Mouse (Mus musculus) limb, embryonic 12.5 days (tissue): ENCODE data around the gene Zfp114. TPM values are rescaled to one million over a fixed set of nuclear protein-coding genes. Genes with fewer than 3 reads are reported as not detected.

ENCODE experiments used
- ATAC-seq: fragments of 200-750 bp; cut with Nextera tagmentation; 2 replicates; pipeline ENCODE4 v1.8.0; 2017; ENCODE audit warnings: low read depth, moderate TSS enrichment; ENCODE audit not compliant: insufficient number of reproducible peaks, insufficient read depth, low FRiP score, low TSS enrichment
- H3K27ac ChIP-seq: fragments of 300-500 bp; sonication (generic); 2 replicates; pipeline ENCODE4 v1.5.1; 2016; ENCODE audit warnings: mild to moderate bottlenecking, moderate library complexity
- H3K27me3 ChIP-seq: fragments of 300-500 bp; sonication (generic); 2 replicates; pipeline ENCODE4 v1.6.1; 2016; ENCODE audit warnings: mild to moderate bottlenecking, moderate library complexity
- H3K36me3 ChIP-seq: fragments of 300-500 bp; sonication (generic); 2 replicates; pipeline ENCODE4 v1.6.1; 2016; ENCODE audit warnings: mild to moderate bottlenecking, moderate library complexity
- H3K4me1 ChIP-seq: fragments of 300-500 bp; sonication (generic); replicated peaks from 2 replicates; pipeline ENCODE4 v1.6.1; 2016
- H3K4me2 ChIP-seq: fragments of 300-500 bp; sonication (generic); 2 replicates; pipeline ENCODE4 v1.6.1; 2016; ENCODE audit warnings: mild to moderate bottlenecking, moderate library complexity
- H3K4me3 ChIP-seq: fragments of 300-500 bp; sonication (generic); replicated peaks from 2 replicates; pipeline ENCODE4 v1.5.1; 2016; ENCODE audit warnings: mild to moderate bottlenecking
- H3K9ac ChIP-seq: fragments of 300-500 bp; sonication (generic); replicated peaks from 2 replicates; pipeline ENCODE4 v1.6.1; 2016; ENCODE audit warnings: mild to moderate bottlenecking, moderate library complexity
- H3K9me3 ChIP-seq: fragments of 300-500 bp; sonication (generic); 2 replicates; pipeline ENCODE4 v1.6.1; 2016; ENCODE audit warnings: mild to moderate bottlenecking, moderate library complexity
- WGBS: fragments of 180-500 bp; shearing (Covaris S2); methylation state at CpG from one replicate; pipeline ENCODE4 v1.1.7; 2016; 5-methylcytosine and 5-hydroxymethylcytosine counted together
- polyA plus RNA-seq: library from polyadenylated mRNA; unstranded; fragments of >200 nt; fragmentation: Nextera tagmentation; extraction: Ambion mirVana; gene quantifications from 2 replicates; pipeline ENCODE4 v1.2.1, GENCODE M21; 2016

Zfp114 gene
- polyA plus RNA-seq, result 6.0 and 6.4 TPM in 2 replicates

DNA sequence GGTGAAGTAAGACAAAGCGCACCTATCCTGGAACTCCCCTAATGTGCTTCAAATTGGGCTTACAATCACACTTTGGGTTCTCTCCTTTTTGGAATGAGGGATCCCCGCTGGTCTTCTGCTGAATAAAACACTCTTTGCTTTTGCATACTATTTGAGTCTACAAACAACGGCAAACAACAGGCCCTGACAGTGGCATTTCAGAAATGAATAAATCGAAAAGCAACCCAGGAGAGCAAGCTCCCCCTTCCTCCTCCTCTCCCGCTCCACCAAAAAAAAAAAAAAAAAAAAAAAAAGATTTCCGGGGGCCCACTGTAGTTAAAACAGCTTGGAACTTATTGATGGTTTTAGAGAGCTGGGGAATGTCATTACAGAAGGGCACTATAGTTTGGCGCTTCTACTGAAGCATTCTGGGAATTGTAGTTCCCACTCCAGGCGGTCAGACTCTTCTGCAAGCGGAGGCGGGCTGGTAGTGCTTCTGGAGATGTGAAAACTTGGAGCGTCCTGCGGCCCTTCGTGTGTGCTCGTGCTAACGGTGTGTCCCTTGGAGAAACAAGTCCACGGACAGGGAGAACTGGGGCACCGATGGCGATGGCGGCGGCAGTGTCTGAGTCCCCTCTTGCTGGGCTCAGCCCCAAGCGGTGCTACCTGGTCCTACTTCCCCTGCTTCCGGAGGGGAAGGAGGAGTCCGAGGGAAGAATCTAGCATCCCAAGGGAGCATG, at the start of gene Zfp114:
Gene Zfp114 (plus strand): TSS at position 443 of the 719 bp plus-strand sequence.
- H3K9ac ChIP-seq, result peak within 1 kb of the TSS; percentile 58
- peak within 1 kb of the TSS; percentile 72; the same call in 1 of the 2 replicates for H3K27ac ChIP-seq
- ATAC-seq, result peak; percentile 85
- no peaks in the 10 kb centered on the region for H3K9me3 ChIP-seq
- H3K27me3 ChIP-seq, result no peaks in the 10 kb centered on the region
- H3K4me3 ChIP-seq, result peak within 1 kb of the TSS; percentile 55
- no peaks in the 10 kb centered on the region for H3K4me1 ChIP-seq
- peak within 1 kb of the TSS; percentile 55 for H3K4me2 ChIP-seq
- WGBS, result 14% methylated on average over 23 of the region's 23 CpGs
- no peaks in the 10 kb centered on the region for H3K36me3 ChIP-seq

DNA sequence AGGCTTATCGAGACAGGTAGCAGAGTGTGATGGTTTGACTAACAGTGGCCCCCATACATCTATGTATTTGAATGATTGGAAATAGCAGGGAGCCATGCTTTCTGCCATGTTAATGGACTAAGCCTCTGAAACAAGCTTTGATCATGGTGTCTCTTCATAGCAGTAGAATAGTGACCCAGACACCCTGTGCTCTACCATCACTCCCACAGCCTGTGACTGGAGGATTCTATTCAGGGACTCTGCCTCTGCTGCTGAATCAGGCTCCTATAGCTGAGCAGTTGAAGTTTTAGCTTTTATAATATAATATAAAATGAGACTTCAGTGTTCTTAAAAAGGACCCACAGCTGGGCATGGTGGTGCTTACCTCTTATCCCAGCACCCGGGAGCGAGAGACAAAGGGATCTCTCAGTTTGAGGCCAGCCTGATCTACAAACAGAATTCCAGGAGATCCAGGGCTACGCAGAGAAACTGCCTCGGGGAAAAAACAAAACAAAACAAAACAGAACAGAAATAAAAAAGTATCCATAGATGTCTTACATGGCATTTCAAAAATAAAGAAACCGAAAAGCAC, 41.4 kb upstream of the Zfp114 start:
- Histone ChIP-seq H3K36me3 (peaks cover 30% of the 10 kb centered on the region), H3K27ac (no peak overlapping the region), H3K4me1 (peaks cover 11% of the 10 kb centered on the region), H3K9me3 (no peaks in the 10 kb centered on the region), H3K4me2 (peak overlapping the region; percentile 80), H3K9ac (peak overlapping the region; percentile 81), H3K27me3 (no peaks in the 10 kb centered on the region), H3K4me3 (peak overlapping the region; percentile 77)
- WGBS, result 19% methylated on average over 6 of the region's 6 CpGs
- peak; percentile 45 for ATAC-seq

DNA sequence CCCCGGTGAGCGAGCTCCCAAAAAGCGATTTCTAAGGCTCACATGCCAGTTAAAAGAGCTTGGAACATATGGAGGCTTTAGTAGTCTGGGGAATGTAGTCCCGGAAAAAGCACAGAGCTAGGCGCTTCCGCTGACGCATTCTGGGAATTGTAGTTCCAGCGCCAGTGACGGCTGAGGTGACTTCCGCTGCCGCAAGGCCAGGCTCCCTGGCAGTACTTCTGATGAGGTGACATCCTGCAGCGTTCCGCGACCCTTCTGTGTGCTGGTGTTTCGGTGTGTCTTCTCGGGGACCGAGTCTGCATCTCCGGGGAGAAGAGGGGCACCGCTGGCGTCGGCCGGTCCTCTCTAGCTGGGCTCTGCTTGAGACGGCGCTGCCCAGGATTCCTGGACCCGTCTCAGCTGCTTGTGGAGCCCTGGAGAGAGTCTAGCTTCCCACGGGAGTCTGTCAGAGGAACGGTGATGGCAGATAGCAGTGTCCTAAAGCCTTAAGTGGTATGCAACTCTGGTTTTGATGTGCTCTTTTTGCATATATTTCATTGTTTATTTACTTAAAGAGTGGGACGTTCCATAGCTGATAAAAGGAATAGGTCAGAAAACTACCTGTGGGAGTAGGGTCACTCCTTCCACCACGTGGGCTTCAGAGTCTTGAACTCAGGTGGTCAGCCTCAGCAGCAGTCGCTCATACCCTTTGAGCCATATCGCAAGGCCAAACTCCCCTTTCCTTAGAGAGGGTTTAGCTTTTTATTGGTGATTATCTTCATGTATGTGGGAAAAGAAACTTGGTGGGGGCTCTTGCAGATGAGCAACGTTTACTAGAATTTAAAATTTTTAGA, 40.6 kb upstream of the Zfp114 start, which contains the start of gene Zfp235:
Gene Zfp235 (plus strand): TSS at position 174 of the 833 bp plus-strand sequence.
- Histone ChIP-seq H3K4me2 (peak within 1 kb of the TSS; percentile 80), H3K36me3 (peaks cover 37% of the 10 kb centered on the region), H3K27ac (0 out of 2 replicates have a peak within 1 kb of the TSS, but pooled peaks have one; percentile 12), H3K4me1 (peaks cover 11% of the 10 kb centered on the region), H3K9me3 (no peaks in the 10 kb centered on the region), H3K27me3 (no peaks in the 10 kb centered on the region), H3K9ac (peak within 1 kb of the TSS; percentile 81), H3K4me3 (peak within 1 kb of the TSS; percentile 77)
- WGBS, result 3% methylated on average over 32 of the region's 32 CpGs
- peak; percentile 91 for ATAC-seq

DNA sequence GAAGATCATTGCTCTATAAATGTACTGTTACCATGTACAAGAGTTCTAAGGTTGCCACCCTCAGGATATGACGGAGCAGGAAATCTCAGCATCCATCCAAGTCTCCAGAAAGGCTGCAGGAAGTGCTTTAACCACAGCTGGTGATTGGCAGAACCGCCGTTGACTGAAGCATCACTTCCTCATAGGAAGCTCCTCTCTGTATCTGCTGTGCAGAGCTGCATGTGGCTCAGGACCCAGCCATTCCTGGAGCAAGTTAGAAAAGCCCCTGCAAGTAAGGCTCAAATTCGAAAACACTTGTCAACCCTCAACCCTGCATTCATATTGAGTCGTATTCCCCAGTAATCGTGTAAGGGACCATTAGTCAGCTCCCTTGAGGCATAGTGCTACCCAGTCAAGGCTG, 32.3 kb upstream of the Zfp114 start:
- WGBS, result 89% methylated on average over 6 of the region's 6 CpGs
- no peaks in the 10 kb centered on the region for H3K27me3 ChIP-seq

DNA sequence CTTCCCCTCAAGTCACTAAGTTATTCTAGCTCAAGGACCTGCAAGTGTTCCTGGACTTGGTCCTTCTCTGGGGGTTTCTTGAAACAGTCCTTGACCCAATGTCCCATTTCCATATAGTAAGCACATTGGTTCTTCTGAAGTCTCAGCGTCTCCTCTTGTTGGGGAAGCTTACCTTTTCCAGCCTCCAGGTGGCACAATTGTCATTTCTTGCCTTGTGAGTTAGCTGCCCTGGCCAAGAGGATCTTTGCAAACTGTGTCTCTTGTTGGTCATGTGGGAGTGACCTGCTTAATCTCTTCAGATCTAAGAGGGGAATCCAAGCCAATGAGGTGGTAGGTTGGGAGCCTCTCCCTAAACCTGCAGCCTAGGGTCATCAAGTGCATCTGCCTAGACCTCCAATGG, 21.6 kb upstream of the Zfp114 start:
- 9% methylated on average over 1 of the region's 1 CpGs for WGBS
- ATAC-seq, result no peak
- H3K36me3 ChIP-seq, result no peaks in the 10 kb centered on the region

More for the DNA sequence above, 32.3 kb upstream of the Zfp114 start:
- no peak for ATAC-seq
- Histone ChIP-seq H3K9me3 (peaks cover 15% of the 10 kb centered on the region; the same call in 1 of the 2 replicates), H3K4me2 (no peak overlapping the region), H3K36me3 (peaks cover 52% of the 10 kb centered on the region), H3K4me1 (no peaks in the 10 kb centered on the region), H3K27ac (no peak overlapping the region), H3K9ac (no peak overlapping the region), H3K4me3 (no peak overlapping the region)

DNA sequence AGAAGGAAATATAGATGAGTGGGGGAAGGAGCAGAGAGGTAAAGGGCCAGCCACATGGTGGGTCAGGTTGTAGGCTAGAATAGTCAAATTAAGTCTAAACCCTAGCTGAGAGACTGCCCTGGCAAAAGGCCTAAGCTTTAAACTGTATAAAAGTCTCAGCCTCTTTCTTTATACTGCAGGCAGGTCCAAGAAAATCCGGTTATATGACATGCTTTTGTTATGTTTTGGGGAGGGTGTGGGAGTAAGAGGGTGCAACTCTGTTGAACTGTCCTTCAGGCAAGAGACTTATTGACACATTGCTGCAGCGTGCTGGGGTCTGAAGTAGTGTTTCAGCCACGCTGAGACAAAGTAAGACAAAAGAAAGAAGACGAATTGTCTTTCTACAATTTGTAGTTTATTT, 2.7 kb upstream of the Zfp114 start:
- no peak overlapping the region for H3K9ac ChIP-seq
- no peak for ATAC-seq
- no peaks in the 10 kb centered on the region for H3K27me3 ChIP-seq
- 40% methylated on average over 4 of the region's 4 CpGs for WGBS
- no peaks in the 10 kb centered on the region for H3K9me3 ChIP-seq
- H3K36me3 ChIP-seq, result no peaks in the 10 kb centered on the region
- H3K4me2 ChIP-seq, result no peak overlapping the region
- H3K4me3 ChIP-seq, result no peak overlapping the region
- no peaks in the 10 kb centered on the region for H3K4me1 ChIP-seq
- H3K27ac ChIP-seq, result no peak overlapping the region

More for the DNA sequence above, 21.6 kb upstream of the Zfp114 start:
- no peaks in the 10 kb centered on the region for H3K4me1 ChIP-seq
- no peak overlapping the region for H3K4me2 ChIP-seq
- no peak overlapping the region for H3K4me3 ChIP-seq
- H3K27me3 ChIP-seq, result no peaks in the 10 kb centered on the region
- no peak overlapping the region for H3K9ac ChIP-seq
- peaks cover 7% of the 10 kb centered on the region; the same call in 1 of the 2 replicates for H3K9me3 ChIP-seq
- H3K27ac ChIP-seq, result no peak overlapping the region

DNA sequence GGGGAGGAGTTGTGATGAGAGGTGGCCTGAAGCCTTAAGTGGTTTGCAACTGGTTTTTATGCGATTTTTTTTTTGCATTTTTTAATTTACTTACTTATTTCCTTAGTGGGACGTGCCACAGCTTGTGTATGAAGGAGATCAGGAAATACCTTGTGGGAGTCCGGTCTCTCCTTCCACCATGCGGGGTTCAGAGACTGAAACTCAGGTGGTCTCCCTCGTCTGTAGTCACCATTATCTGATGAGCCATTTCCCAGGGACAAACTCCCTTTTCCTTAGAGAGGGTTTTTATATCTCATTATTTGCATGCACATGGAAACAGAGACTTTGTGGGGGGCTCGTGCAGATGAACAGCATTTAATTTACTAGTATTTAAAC, 464 bp downstream of the Zfp114 start:
- peak overlapping the region; percentile 55 for H3K4me3 ChIP-seq
- no peak overlapping the region for H3K27ac ChIP-seq
- peak overlapping the region; percentile 58 for H3K9ac ChIP-seq
- H3K4me2 ChIP-seq, result peak overlapping the region; percentile 55
- ATAC-seq, result peak; percentile 21; the same call in 1 of the 2 replicates
- H3K4me1 ChIP-seq, result no peaks in the 10 kb centered on the region
- 63% methylated on average over 6 of the region's 6 CpGs for WGBS
- no peaks in the 10 kb centered on the region for H3K27me3 ChIP-seq
- no peaks in the 10 kb centered on the region for H3K9me3 ChIP-seq
- no peaks in the 10 kb centered on the region for H3K36me3 ChIP-seq

DNA sequence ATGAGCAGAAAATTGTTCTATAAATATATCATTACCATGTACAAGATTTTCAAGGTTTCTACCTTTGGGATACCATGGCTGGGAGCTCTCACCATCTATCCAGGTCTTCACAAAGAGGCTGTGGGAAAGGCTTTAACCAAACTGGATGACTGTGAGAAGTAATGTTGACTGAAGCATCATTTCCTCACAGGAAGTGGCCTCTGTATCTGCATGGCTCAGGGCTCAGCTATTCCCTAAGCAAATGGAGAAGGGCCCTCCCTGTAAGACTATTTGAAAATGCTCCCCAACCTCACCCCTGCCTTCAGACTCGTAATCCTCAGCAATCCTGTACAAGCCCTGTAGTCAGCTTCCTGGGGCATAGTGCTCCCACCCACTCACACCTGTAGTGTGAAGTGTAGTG, 12.8 kb downstream of the Zfp114 start:
- Histone ChIP-seq H3K4me1 (no peaks in the 10 kb centered on the region), H3K36me3 (0 out of 2 replicates have a peak, but pooled peaks cover 4% of the 10 kb centered on the region), H3K9ac (no peak overlapping the region), H3K4me2 (no peak overlapping the region), H3K27ac (no peak overlapping the region), H3K4me3 (no peak overlapping the region), H3K27me3 (no peaks in the 10 kb centered on the region), H3K9me3 (no peaks in the 10 kb centered on the region)
- 71% methylated on average over 1 of the region's 1 CpGs for WGBS
- ATAC-seq, result no peak

DNA sequence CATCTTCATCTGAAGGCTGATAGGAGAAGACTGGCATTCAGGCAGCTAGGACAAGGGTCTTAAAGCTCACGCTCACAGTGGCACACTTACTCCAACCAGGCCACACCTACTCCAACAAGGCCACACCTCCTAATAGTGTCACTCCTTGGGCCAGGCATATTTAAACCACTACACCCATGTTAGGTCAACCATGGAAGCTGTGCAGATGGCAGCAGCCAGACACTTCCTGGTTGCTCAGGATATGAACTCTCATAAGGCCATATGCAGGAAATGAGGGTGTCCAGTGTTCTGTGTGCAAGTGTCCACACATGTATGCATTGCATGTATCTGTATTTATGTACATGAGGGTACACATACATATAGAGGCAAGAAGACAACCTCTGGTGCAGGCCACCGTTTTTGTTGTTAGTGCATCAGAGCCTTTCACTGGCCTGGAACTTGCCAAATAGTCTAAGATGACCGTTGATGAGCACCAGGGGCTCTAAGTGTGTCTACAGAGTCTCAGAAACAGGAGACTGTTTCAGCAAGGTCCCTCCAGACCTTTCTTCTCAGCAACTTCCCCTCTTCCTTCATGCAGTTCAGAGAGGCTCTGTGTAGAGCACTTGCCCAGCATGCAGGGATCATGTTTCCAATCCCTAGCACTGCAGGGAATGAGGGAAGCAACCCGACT, 14.2 kb downstream of the Zfp114 start:
- WGBS, result 76% methylated on average over 4 of the region's 4 CpGs

DNA sequence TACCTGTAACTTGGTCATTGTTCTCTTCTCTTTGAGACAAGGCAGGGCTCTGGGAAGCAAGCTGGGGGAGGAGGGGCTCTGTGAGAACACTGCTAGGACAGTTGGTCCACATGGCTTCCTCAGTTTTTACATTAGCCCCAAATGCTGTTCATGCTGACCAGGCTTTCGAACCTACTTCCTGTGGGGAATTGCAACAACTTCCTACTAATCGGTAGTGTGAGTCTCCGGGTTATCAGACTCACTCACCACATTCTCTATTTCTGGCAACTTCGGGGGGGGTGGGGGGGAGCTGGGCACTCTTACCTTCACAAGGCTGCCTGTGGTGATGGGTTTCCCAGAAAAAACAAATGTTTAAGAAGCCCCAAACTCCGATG, 14.7 kb downstream of the Zfp114 start:
- H3K27ac ChIP-seq, result no peak overlapping the region
- no peak for ATAC-seq
- H3K9me3 ChIP-seq, result peaks cover 10% of the 10 kb centered on the region; the same call in 1 of the 2 replicates
- no peaks in the 10 kb centered on the region for H3K27me3 ChIP-seq
- no peak overlapping the region for H3K4me2 ChIP-seq
- no peaks in the 10 kb centered on the region for H3K4me1 ChIP-seq
- WGBS, result 79% methylated on average over 5 of the region's 5 CpGs
- peaks cover 20% of the 10 kb centered on the region for H3K36me3 ChIP-seq
- H3K4me3 ChIP-seq, result no peak overlapping the region
- H3K9ac ChIP-seq, result no peak overlapping the region

More for the DNA sequence above, 14.2 kb downstream of the Zfp114 start:
- Histone ChIP-seq H3K4me1 (no peaks in the 10 kb centered on the region), H3K27me3 (no peaks in the 10 kb centered on the region), H3K36me3 (peaks cover 14% of the 10 kb centered on the region), H3K27ac (no peak overlapping the region), H3K9ac (no peak overlapping the region), H3K4me2 (no peak overlapping the region), H3K9me3 (peaks cover 6% of the 10 kb centered on the region; the same call in 1 of the 2 replicates), H3K4me3 (no peak overlapping the region)
- ATAC-seq, result no peak
